23 mouse cellular contexts compared by ENCODE assay signal in the genomic region with DNA sequence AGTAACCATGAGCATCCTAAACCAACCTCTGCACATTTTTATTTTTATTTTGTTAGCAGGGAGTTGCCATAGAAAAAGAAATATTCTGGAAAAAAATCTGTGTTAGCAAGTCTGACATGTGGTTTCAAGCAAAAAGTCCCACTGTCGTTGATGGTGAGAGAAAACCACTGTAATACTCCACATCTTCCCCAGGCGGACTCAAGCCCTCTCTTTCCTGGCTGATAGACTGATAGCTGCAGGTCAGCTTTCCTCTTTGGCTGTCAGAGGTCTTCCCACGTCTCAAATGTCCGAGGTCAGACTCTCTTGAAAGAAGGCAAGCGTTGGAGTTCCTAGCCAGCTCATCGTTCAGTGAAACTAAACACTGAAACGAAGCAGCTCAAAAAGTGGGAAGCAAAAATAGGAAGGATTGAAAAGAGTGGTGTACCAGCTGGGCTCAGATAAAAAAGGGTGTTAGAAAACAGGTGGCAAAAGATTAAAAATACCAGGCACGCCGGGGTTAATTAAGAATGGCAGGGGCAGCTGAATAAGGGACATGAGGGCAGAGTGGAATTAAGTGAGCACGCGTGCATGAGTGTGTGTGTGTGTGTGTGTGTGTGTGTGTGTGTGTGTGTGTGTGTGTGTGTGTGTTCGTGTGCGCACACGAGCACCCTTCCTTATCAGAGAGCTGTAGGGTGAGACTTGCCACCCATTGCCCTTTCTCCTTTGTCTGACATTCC. TPM values are rescaled to one million over a fixed set of nuclear protein-coding genes. Genes with fewer than 3 reads are reported as not detected.
DNase-seq lines count a peak whose midpoint lies in the region; ATAC-seq and TF ChIP-seq lines count a peak whose summit lies in the region.
"Had no signal": no experiment of that assay in that cellular context is flagged by ENCODE, and none has a peak within 500 bp of the region (broad histone marks: within the 10 kb centered on the region; RNA-seq: fewer than 3 reads in every experiment).

No protein-coding gene starts in this region.

- WGBS in kidney, embryonic 14.5 days: 47% methylated on average over 14 of the region's 14 CpGs
- WGBS in liver, postnatal 0 days (ENCODE audit: insufficient replicate concordance): 50% methylated on average over 14 of the region's 14 CpGs
- 62% methylated on average over 14 of the region's 14 CpGs for WGBS in lung, adult 2 months

- dilution Hi-C loops in CH12.LX (cut with MboI; ENCODE audit: extremely low pct_ligation_motif_present, extremely low pct_unique_long_range_greater_than_20kb, low sequenced_read_pairs): no loop called here

- no peak overlapping the region for H3K4me3 ChIP-seq in kidney, embryonic 14.5 days (ENCODE audit: low read length)
- H3K4me3 ChIP-seq in CH12.LX (replicated peaks in 1 of 3; ENCODE audit: low read depth in 2 of 3, low read length in 2 of 3, poor library complexity in 1 of 3): peak overlapping the region; percentile 26 to 46 (median 26)
- H3K4me3 ChIP-seq in liver, postnatal 0 days (ENCODE audit: low read depth, low read length): no peak overlapping the region
- no peak overlapping the region for H3K4me3 ChIP-seq in lung, adult 2 months (replicated peaks; ENCODE audit: extremely low read depth, low read depth, low read length)
- H3K4me3 ChIP-seq: embryonic facial prominence, embryonic 13.5 days; forebrain, embryonic 15.5 days; heart, adult 2 months; heart, embryonic 15.5 days; limb, embryonic 12.5 days had no signal

- no peaks in the 10 kb centered on the region for H3K36me3 ChIP-seq in kidney, embryonic 14.5 days (ENCODE audit: control insufficient read depth, insufficient read depth, low read length)
- H3K36me3 ChIP-seq in CH12.LX (replicated peaks in 1 of 2; ENCODE audit: control insufficient read depth in 1 of 2, insufficient read depth in 1 of 2, low read length in 1 of 2): no peaks in the 10 kb centered on the region
- H3K36me3 ChIP-seq in liver, postnatal 0 days (replicated peaks; ENCODE audit: insufficient read depth, low read length): no peaks in the 10 kb centered on the region
- H3K36me3 ChIP-seq: embryonic facial prominence, embryonic 13.5 days; forebrain, embryonic 15.5 days; G1E; heart, embryonic 15.5 days; limb, embryonic 12.5 days had no signal

- DNase-seq in kidney, postnatal 25 days: no peak
- DNase-seq in CH12.LX (ENCODE audit: extremely low read depth): peak; percentile 65
- peak; percentile 10 for DNase-seq in embryo, embryonic 11 days
- peak; percentile 8 for DNase-seq in mesoderm, embryonic 11.5 days (ENCODE audit: low read depth, low spot score)
- DNase-seq in liver, postnatal 0 days: no peak
- no peak for DNase-seq in lung, adult 2 months
- DNase-seq: adrenal gland, postnatal 14 days; cerebellum, adult 18-20 months; cerebellum, postnatal 25 days; heart, adult 2 months; kidney, adult 18-20 months; right cerebral cortex, postnatal 4 days; thymus, postnatal 25 days had no signal

- TF ChIP-seq POLR2A in CH12.LX (IDR thresholded peaks at IDR 0.05; ENCODE audit: low read depth, low read length): 0 out of 2 replicates have a peak, but pooled peaks have one; percentile 34
- TF ChIP-seq POLR2A in lung, adult 2 months (IDR thresholded peaks at IDR 0.05; ENCODE audit: borderline replicate concordance, extremely low read depth, low read depth, low read length): no peak

- no peaks in the 10 kb centered on the region for H3K9me3 ChIP-seq in kidney, embryonic 14.5 days (ENCODE audit: control insufficient read depth, low read length)
- no peaks in the 10 kb centered on the region for H3K9me3 ChIP-seq in CH12.LX (replicated peaks; ENCODE audit: low read length)
- no peaks in the 10 kb centered on the region for H3K9me3 ChIP-seq in liver, postnatal 0 days (ENCODE audit: low read length)
- H3K9me3 ChIP-seq: embryonic facial prominence, embryonic 13.5 days; forebrain, embryonic 15.5 days; G1E; heart, embryonic 15.5 days; limb, embryonic 12.5 days had no signal

- H3K4me2 ChIP-seq in kidney, embryonic 14.5 days (replicated peaks; ENCODE audit: low read depth, low read length): no peak overlapping the region
- H3K4me2 ChIP-seq in CH12.LX (ENCODE audit: insufficient read depth, low read depth, poor library complexity, severe bottlenecking): peak overlapping the region; percentile 88
- no peak overlapping the region for H3K4me2 ChIP-seq in liver, postnatal 0 days (ENCODE audit: low read depth, low read length)
- H3K4me2 ChIP-seq: embryonic facial prominence, embryonic 13.5 days; forebrain, embryonic 15.5 days; heart, embryonic 15.5 days; limb, embryonic 12.5 days had no signal

- no peaks in the 10 kb centered on the region for H3K27me3 ChIP-seq in kidney, embryonic 14.5 days (ENCODE audit: control insufficient read depth, insufficient read depth, low read length)
- H3K27me3 ChIP-seq in CH12.LX (replicated peaks): no peaks in the 10 kb centered on the region
- H3K27me3 ChIP-seq in liver, postnatal 0 days (ENCODE audit: insufficient read depth, low read length): no peaks in the 10 kb centered on the region
- H3K27me3 ChIP-seq: embryonic facial prominence, embryonic 13.5 days; forebrain, embryonic 15.5 days; heart, embryonic 15.5 days; limb, embryonic 12.5 days had no signal

- no peaks in the 10 kb centered on the region for H3K4me1 ChIP-seq in kidney, embryonic 14.5 days (ENCODE audit: control insufficient read depth, insufficient read depth, low read length)
- peaks cover 11 to 51% of the 10 kb centered on the region in 2 experiments for H3K4me1 ChIP-seq in CH12.LX (ENCODE audit: control insufficient read depth in 1 of 2, insufficient read depth in 2 of 2)
- H3K4me1 ChIP-seq in liver, postnatal 0 days (ENCODE audit: insufficient read depth): 0 out of 2 replicates have a peak, but pooled peaks cover 4% of the 10 kb centered on the region
- H3K4me1 ChIP-seq in lung, adult 2 months (ENCODE audit: control insufficient read depth, insufficient read depth, low read length): peaks cover 2% of the 10 kb centered on the region; the same call in 1 of the 2 replicates
- H3K4me1 ChIP-seq: embryonic facial prominence, embryonic 13.5 days; forebrain, embryonic 15.5 days; heart, embryonic 15.5 days; limb, embryonic 12.5 days had no signal

- TF ChIP-seq EP300 in CH12.LX (IDR thresholded peaks at IDR 0.05; ENCODE audit: low read length): 0 out of 2 replicates have a peak, but pooled peaks have one; percentile 5
- TF ChIP-seq EP300 in liver, postnatal 0 days (IDR thresholded peaks at IDR 0.05; ENCODE audit: low read depth): no peak

- peaks cover 10% of the 10 kb centered on the region; the same call in 1 of the 2 replicates for H3K79me2 ChIP-seq in CH12.LX (replicated peaks; ENCODE audit: control insufficient read depth, extremely low read depth, insufficient read depth, poor library complexity, severe bottlenecking)

- peak; percentile 55; the same call in 1 of the 2 replicates for ATAC-seq in kidney, embryonic 14.5 days (ENCODE audit: low FRiP score, low TSS enrichment)
- no peak for ATAC-seq in liver, postnatal 0 days
- ATAC-seq: activated CD4-positive, CD25-positive, alpha-beta regulatory T cell, adult 4 months; CD4-positive, CD25-positive, alpha-beta regulatory T cell, adult 4 months; forebrain, embryonic 15.5 days; lung, postnatal 0 days had no signal

- H3K9ac ChIP-seq in kidney, embryonic 14.5 days (ENCODE audit: low read depth, low read length): no peak overlapping the region
- peak overlapping the region; percentile 83 for H3K9ac ChIP-seq in CH12.LX (ENCODE audit: insufficient read depth, low read depth)
- H3K9ac ChIP-seq in liver, postnatal 0 days (replicated peaks): no peak overlapping the region
- H3K9ac ChIP-seq: embryonic facial prominence, embryonic 13.5 days; forebrain, embryonic 15.5 days; heart, embryonic 15.5 days; limb, embryonic 12.5 days; liver, embryonic 14.5 days had no signal

- no peak overlapping the region for H3K27ac ChIP-seq in kidney, embryonic 14.5 days (ENCODE audit: low read depth, low read length)
- H3K27ac ChIP-seq in CH12.LX (ENCODE audit: insufficient read depth, low read depth): peak overlapping the region; percentile 89
- no peak overlapping the region for H3K27ac ChIP-seq in liver, postnatal 0 days (ENCODE audit: low read depth)
- H3K27ac ChIP-seq: embryonic facial prominence, embryonic 13.5 days; forebrain, embryonic 15.5 days; heart, adult 2 months; heart, embryonic 15.5 days; limb, embryonic 12.5 days; liver, embryonic 14.5 days had no signal

- in situ Hi-C loops in CH12.LX (cut with MboI; ENCODE audit: low pct_ligation_motif_present, low pct_unique_long_range_greater_than_20kb, low sequenced_read_pairs): loop anchor here (5.0 to 10.0 kb wide), 3 partner anchors 37 to 225 kb away; no protein-coding TSS in a partner anchor

- peak; percentile 72 for TF ChIP-seq RAD21 in CH12.LX (IDR thresholded peaks at IDR 0.05; ENCODE audit: low read depth, low read length)

- TF ChIP-seq CTCF in CH12.LX (conservative IDR thresholded peaks at IDR 0.05 in 1 of 2, IDR thresholded peaks at IDR 0.05 in 1 of 2; ENCODE audit: low read depth in 2 of 2, low read length in 2 of 2): peak in 1 of 2 experiments; percentile 60; a peak in 2 of 4 replicates
- no peak for TF ChIP-seq CTCF in liver, postnatal 0 days (IDR thresholded peaks at IDR 0.05; ENCODE audit: low read depth)
- TF ChIP-seq CTCF in lung, adult 2 months (IDR thresholded peaks at IDR 0.05; ENCODE audit: insufficient read depth, low read length): no peak

TF ChIP-seq in CH12.LX, 34 proteins besides CTCF, POLR2A, EP300 and RAD21 (continues in another document):
- peak; percentile 73 for TF ChIP-seq BHLHE40 (IDR thresholded peaks at IDR 0.05; ENCODE audit: low read depth, low read length)
- peak; percentile 22; the same call in 1 of the 2 replicates for TF ChIP-seq ETS1 (conservative IDR thresholded peaks at IDR 0.05; ENCODE audit: low read depth, low read length)
- no peak for TF ChIP-seq USF2 (conservative IDR thresholded peaks at IDR 0.05; ENCODE audit: low read depth, low read length)
- TF ChIP-seq MYC (IDR thresholded peaks at IDR 0.05; ENCODE audit: low read depth, low read length): peak; percentile 56; the same call in 1 of the 2 replicates
- TF ChIP-seq MAX (IDR thresholded peaks at IDR 0.05; ENCODE audit: low read length): peak; percentile 38; the same call in 1 of the 2 replicates
- peak; percentile 91 for TF ChIP-seq CHD1 (IDR thresholded peaks at IDR 0.05; ENCODE audit: low read depth, low read length)
- 0 out of 2 replicates have a peak, but pooled peaks have one; percentile 35 for TF ChIP-seq UBTF (IDR thresholded peaks at IDR 0.05; ENCODE audit: low read depth, low read length)
- no peak for TF ChIP-seq ZMIZ1 (IDR thresholded peaks at IDR 0.05; ENCODE audit: low read depth, low read length)
- TF ChIP-seq TBP (conservative IDR thresholded peaks at IDR 0.05; ENCODE audit: low read depth, low read length): peak; percentile 55; the same call in 1 of the 2 replicates
- no peak for TF ChIP-seq ZC3H11A (IDR thresholded peaks at IDR 0.05; ENCODE audit: low read depth, low read length)

RNA-seq across cellular contexts. Expression of a gene that starts 55.5 kb away (rescaled TPM):
- polyA plus RNA-seq in kidney, embryonic 14.5 days (2014; fragmentation: Nextera tagmentation; extraction: Ambion mirVana): 1.1 and 3.5 TPM in 2 replicates
- total RNA-seq in CH12.LX (2012; rRNA removed) (65.3 and 95.3 TPM in 2 replicates), CH12.LX (2014; rRNA removed) (38.8 and 51.7 TPM in 2 replicates)
- 21.4 and 24.6 TPM in 2 replicates for polyA plus RNA-seq in CH12.LX (2012; ENCODE audit: insufficient read length, low read depth)
- 0.89 and 1.3 TPM in 2 replicates for polyA plus RNA-seq in liver, postnatal 0 days (2015; fragmentation: Nextera tagmentation; extraction: Ambion mirVana)
- 5.9 and 7.2 TPM in 2 replicates for polyA plus RNA-seq in lung, adult 2 months (2012; rRNA removed)

Comparison
In these comparisons a context has a peak if more than half of its experiments do, and no peak if none do; other contexts are left out.
1. H3K4me3 ChIP-seq: peak in CH12.LX (3 of 3); none in kidney, embryonic 14.5 days (single experiment), liver, postnatal 0 days (single experiment) and lung, adult 2 months (single experiment).
2. DNase-seq: peak in CH12.LX (single experiment), embryo, embryonic 11 days (single experiment) and mesoderm, embryonic 11.5 days (single experiment); none in kidney, postnatal 25 days (0 of 2), liver, postnatal 0 days (single experiment) and lung, adult 2 months (single experiment).